Mouse (Mus musculus): Measurements from ENCODE around the gene Wdr35.

GRCm38 (mm10) chr12:9020986-9021385, 47.3 kb downstream of the Wdr35 start:
- TF ChIP-seq CTCF (conservative IDR thresholded peaks at IDR 0.05 in 1 of 2, IDR thresholded peaks at IDR 0.05 in 1 of 2; ENCODE audit: low read depth in 2 of 2, low read length in 2 of 2) (no peak), HCFC1 (IDR thresholded peaks at IDR 0.05; ENCODE audit: low read depth, low read length) (no peak), E2F4 (IDR thresholded peaks at IDR 0.05; ENCODE audit: insufficient replicate concordance, low read depth, low read length) (no peak), ZC3H11A (IDR thresholded peaks at IDR 0.05; ENCODE audit: low read depth, low read length) (no peak), NRF1 (IDR thresholded peaks at IDR 0.05; ENCODE audit: low read depth, low read length) (no peak), ELF1 (IDR thresholded peaks at IDR 0.05; ENCODE audit: low read depth, low read length) (no peak), POLR2A (IDR thresholded peaks at IDR 0.05; ENCODE audit: low read depth, low read length) (no peak), ETS1 (conservative IDR thresholded peaks at IDR 0.05; ENCODE audit: low read depth, low read length) (no peak), MAX (IDR thresholded peaks at IDR 0.05; ENCODE audit: low read length) (no peak), UBTF (IDR thresholded peaks at IDR 0.05; ENCODE audit: low read depth, low read length) (no peak), CHD2 (IDR thresholded peaks at IDR 0.05; ENCODE audit: low read length) (no peak), MEF2A (IDR thresholded peaks at IDR 0.05; ENCODE audit: borderline replicate concordance, low read depth, low read length) (no peak), ZMIZ1 (IDR thresholded peaks at IDR 0.05; ENCODE audit: low read depth, low read length) (no peak)

All from CH12.LX (cell line).